Mouse (Mus musculus): Measurements from ENCODE around the gene Chrdl2. TPM values are rescaled to one million over a fixed set of nuclear protein-coding genes. Genes with fewer than 3 reads are reported as not detected.

Gene Chrdl2
- polyA plus RNA-seq, 2 experiments = 0.02 TPM; not detected in 1

DNA sequence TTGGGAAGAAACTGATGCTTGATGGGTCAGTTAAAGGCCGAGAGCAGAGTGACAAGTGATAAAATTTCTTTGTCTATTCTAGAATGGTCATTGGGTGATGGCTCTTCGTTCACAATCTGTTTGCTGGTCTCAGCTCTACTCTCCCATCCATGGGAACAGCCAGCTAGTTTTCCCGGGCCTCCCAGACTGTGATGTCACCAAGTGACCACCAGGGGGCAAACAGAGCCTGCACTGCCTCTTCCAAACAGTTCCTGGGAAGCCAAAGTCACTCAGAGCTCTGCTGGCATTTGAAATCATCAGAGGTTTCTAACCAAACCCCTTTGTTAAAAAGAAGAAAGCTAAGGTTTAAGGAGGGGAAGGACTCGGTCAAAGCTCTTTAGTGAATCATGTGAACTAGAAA is 17.2 kb upstream of the Chrdl2 start:
- TF ChIP-seq EP300 (IDR thresholded peaks at IDR 0.05; ENCODE audit: low read depth) (no peak), CTCF (IDR thresholded peaks at IDR 0.05; ENCODE audit: low read depth) (peak; percentile 93)
- 5% methylated on average over 4 of the region's 4 CpGs for whole genome bisulfite sequencing (ENCODE audit: insufficient replicate concordance)
- no peak for ATAC-seq (ENCODE audit: insufficient read depth)

GRCm38 (mm10) chr7:99989844-99990760 is 15.9 kb upstream of the Chrdl2 start:
- WGBS (ENCODE audit: insufficient replicate concordance) = 58% methylated on average over 15 of the region's 15 CpGs
- Histone ChIP-seq H3K9me3 (ENCODE audit: control insufficient read depth, low read length) (no peaks in the 10 kb centered on the region), H3K4me1 (replicated peaks; ENCODE audit: control insufficient read depth in 2 of 2, insufficient read depth in 2 of 2, low read length in 1 of 2) (0 out of 4 replicates have a peak, but pooled peaks cover 0 to 2% of the 10 kb centered on the region in 2 experiments), H3K9ac (replicated peaks) (no peak overlapping the region), H3K4me3 (ENCODE audit: insufficient read depth in 1 of 2, low read depth in 2 of 2, low read length in 2 of 2) (no peak overlapping the region), H3K36me3 (replicated peaks; ENCODE audit: control insufficient read depth, insufficient read depth, low read depth) (no peaks in the 10 kb centered on the region), H3K27me3 (ENCODE audit: control insufficient read depth, insufficient read depth, low read length) (no peaks in the 10 kb centered on the region), H3K4me2 (ENCODE audit: low read depth) (no peak overlapping the region), H3K27ac (no peak overlapping the region)
- ATAC-seq (ENCODE audit: insufficient read depth) (no peak), DNase-seq (ENCODE audit: low read depth in 3 of 3, low spot score in 3 of 3) (no peak)
- TF ChIP-seq EP300 (IDR thresholded peaks at IDR 0.05; ENCODE audit: low read depth) = no peak
- TF ChIP-seq CTCF (IDR thresholded peaks at IDR 0.05; ENCODE audit: low read depth) = 0 out of 2 replicates have a peak, but pooled peaks have one; percentile 6

More for the DNA sequence above, 17.2 kb upstream of the Chrdl2 start:
- DNase-seq (ENCODE audit: low read depth in 3 of 3, low spot score in 3 of 3) = no peak
- Histone ChIP-seq H3K4me3 (ENCODE audit: insufficient read depth in 1 of 2, low read depth in 2 of 2, low read length in 2 of 2) (no peak overlapping the region), H3K4me2 (ENCODE audit: low read depth) (no peak overlapping the region), H3K27ac (no peak overlapping the region), H3K9ac (replicated peaks) (no peak overlapping the region), H3K27me3 (ENCODE audit: control insufficient read depth, insufficient read depth, low read length) (no peaks in the 10 kb centered on the region), H3K4me1 (replicated peaks; ENCODE audit: control insufficient read depth in 2 of 2, insufficient read depth in 2 of 2, low read length in 1 of 2) (0 out of 4 replicates have a peak, but pooled peaks cover 0 to 2% of the 10 kb centered on the region in 2 experiments), H3K36me3 (replicated peaks; ENCODE audit: control insufficient read depth, insufficient read depth, low read depth) (no peaks in the 10 kb centered on the region), H3K9me3 (ENCODE audit: control insufficient read depth, low read length) (no peaks in the 10 kb centered on the region)

- Histone ChIP-seq H3K4me3 (ENCODE audit: insufficient read depth in 1 of 2, low read depth in 2 of 2, low read length in 2 of 2) (no peak overlapping the region), H3K9ac (replicated peaks) (no peak overlapping the region), H3K27me3 (ENCODE audit: control insufficient read depth, insufficient read depth, low read length) (no peaks in the 10 kb centered on the region), H3K4me1 (replicated peaks; ENCODE audit: control insufficient read depth in 2 of 2, insufficient read depth in 2 of 2, low read length in 1 of 2) (0 out of 4 replicates have a peak, but pooled peaks cover 0 to 2% of the 10 kb centered on the region in 2 experiments), H3K9me3 (ENCODE audit: control insufficient read depth, low read length) (no peaks in the 10 kb centered on the region), H3K4me2 (ENCODE audit: low read depth) (no peak overlapping the region), H3K27ac (no peak overlapping the region), H3K36me3 (replicated peaks; ENCODE audit: control insufficient read depth, insufficient read depth, low read depth) (no peaks in the 10 kb centered on the region)
- 54% methylated on average over 8 of the region's 8 CpGs for WGBS (ENCODE audit: insufficient replicate concordance)
- DNase-seq (ENCODE audit: low read depth in 3 of 3, low spot score in 3 of 3) (no peak), ATAC-seq (ENCODE audit: insufficient read depth) (no peak)
- TF ChIP-seq CTCF (IDR thresholded peaks at IDR 0.05; ENCODE audit: low read depth) (no peak), EP300 (IDR thresholded peaks at IDR 0.05; ENCODE audit: low read depth) (no peak)
These were observed 14.8 kb upstream of the Chrdl2 start for GRCm38 (mm10) chr7:99990990-99991707.

DNA sequence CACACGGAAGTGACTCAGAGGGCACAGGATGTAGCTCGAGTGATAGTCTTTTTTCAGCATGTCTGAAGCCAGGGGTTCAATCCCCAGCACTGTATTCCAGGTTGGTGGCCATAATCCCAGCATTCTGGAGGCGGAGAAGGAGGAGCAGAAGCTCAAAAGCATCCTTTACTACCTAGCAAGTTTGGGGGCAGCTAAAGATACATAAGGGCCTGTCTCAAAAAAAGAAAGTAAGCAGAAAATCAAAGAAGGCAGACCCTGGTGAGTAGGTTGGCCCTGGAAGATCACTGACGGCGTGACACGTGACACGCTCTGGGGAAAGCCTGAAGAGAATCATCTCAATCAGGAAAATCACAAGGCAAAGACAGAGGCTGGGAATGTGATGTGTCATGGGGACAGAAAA is 12.8 kb upstream of the Chrdl2 start:
- no peak overlapping the region for H3K4me2 ChIP-seq (ENCODE audit: low read depth)
- no peaks in the 10 kb centered on the region for H3K36me3 ChIP-seq (replicated peaks; ENCODE audit: control insufficient read depth, insufficient read depth, low read depth)
- TF ChIP-seq EP300 (IDR thresholded peaks at IDR 0.05; ENCODE audit: low read depth) = no peak
- no peak for TF ChIP-seq CTCF (IDR thresholded peaks at IDR 0.05; ENCODE audit: low read depth)
- 62% methylated on average over 7 of the region's 7 CpGs for WGBS (ENCODE audit: insufficient replicate concordance)
- H3K27ac ChIP-seq = no peak overlapping the region
- no peak for DNase-seq (ENCODE audit: low read depth in 3 of 3, low spot score in 3 of 3)
- no peak overlapping the region for H3K4me3 ChIP-seq (ENCODE audit: insufficient read depth in 1 of 2, low read depth in 2 of 2, low read length in 2 of 2)
- no peak for ATAC-seq (ENCODE audit: insufficient read depth)
- H3K27me3 ChIP-seq (ENCODE audit: control insufficient read depth, insufficient read depth, low read length) = no peaks in the 10 kb centered on the region
- H3K9ac ChIP-seq (replicated peaks) = no peak overlapping the region
- H3K9me3 ChIP-seq (ENCODE audit: control insufficient read depth, low read length) = no peaks in the 10 kb centered on the region
- 0 out of 4 replicates have a peak, but pooled peaks cover 0 to 2% of the 10 kb centered on the region in 2 experiments for H3K4me1 ChIP-seq (replicated peaks; ENCODE audit: control insufficient read depth in 2 of 2, insufficient read depth in 2 of 2, low read length in 1 of 2)

DNA sequence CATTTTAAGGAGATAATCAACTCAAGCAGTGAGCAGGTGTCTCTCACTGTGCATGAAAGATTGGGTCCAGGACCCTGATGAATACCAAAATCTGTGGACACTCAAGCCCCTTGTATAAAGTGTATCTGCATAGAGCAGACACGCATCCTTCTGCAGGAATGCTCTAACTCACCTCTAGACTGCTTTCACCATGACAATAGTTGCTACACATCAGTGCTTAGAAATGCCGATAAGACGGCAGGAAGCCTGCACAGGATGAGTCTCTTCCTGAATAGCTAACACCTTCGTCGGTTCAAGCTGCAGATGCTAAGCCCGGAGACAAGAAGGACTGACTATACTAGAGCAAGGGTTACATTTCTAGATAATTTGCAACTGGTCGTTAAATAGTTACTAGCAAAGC is 10.8 kb upstream of the Chrdl2 start:
- no peak overlapping the region for H3K27ac ChIP-seq
- 21% methylated on average over 7 of the region's 7 CpGs for WGBS (ENCODE audit: insufficient replicate concordance)
- TF ChIP-seq CTCF (IDR thresholded peaks at IDR 0.05; ENCODE audit: low read depth) = no peak
- TF ChIP-seq EP300 (IDR thresholded peaks at IDR 0.05; ENCODE audit: low read depth) = no peak
- H3K4me2 ChIP-seq (ENCODE audit: low read depth) = no peak overlapping the region
- DNase-seq (ENCODE audit: low read depth in 3 of 3, low spot score in 3 of 3) (no peak), ATAC-seq (ENCODE audit: insufficient read depth) (no peak)
- H3K4me3 ChIP-seq (ENCODE audit: insufficient read depth in 1 of 2, low read depth in 2 of 2, low read length in 2 of 2) = no peak overlapping the region
- no peaks in the 10 kb centered on the region for H3K27me3 ChIP-seq (ENCODE audit: control insufficient read depth, insufficient read depth, low read length)
- no peaks in the 10 kb centered on the region for H3K36me3 ChIP-seq (replicated peaks; ENCODE audit: control insufficient read depth, insufficient read depth, low read depth)
- H3K9me3 ChIP-seq (ENCODE audit: control insufficient read depth, low read length) = no peaks in the 10 kb centered on the region
- H3K4me1 ChIP-seq (replicated peaks; ENCODE audit: control insufficient read depth in 2 of 2, insufficient read depth in 2 of 2, low read length in 1 of 2) = no peaks in the 10 kb centered on the region
- no peak overlapping the region for H3K9ac ChIP-seq (replicated peaks)

Measured in liver, embryonic 14.5 days (tissue).